Mouse (Mus musculus) stomach, embryonic 16.5 days (tissue): Measurements from ENCODE around the gene Mcidas. TPM values are rescaled to one million over a fixed set of nuclear protein-coding genes. Genes with fewer than 3 reads are reported as not detected.
A peak's percentile ranks its signal among the peaks of the same experiment; 100 is the strongest.
"Not testable (repeated sequence)": the region's sequence is repeated elsewhere in the genome, so short reads cannot be mapped to it uniquely, and the experiment has no call there.

Source experiments
- ATAC-seq: fragments of 200-750 bp; cut with Nextera tagmentation; 2 replicates; pipeline ENCODE4 v1.8.0; 2017; ENCODE audit warnings: moderate number of reproducible peaks, moderate TSS enrichment; ENCODE audit not compliant: insufficient read depth, low FRiP score
- H3K27ac ChIP-seq: fragments of 300-500 bp; sonication (generic); 2 replicates; pipeline ENCODE4 v1.5.1; 2014; ENCODE audit warnings: low read length
- H3K27me3 ChIP-seq: fragments of 300-500 bp; sonication (generic); 2 replicates; pipeline ENCODE4 v1.6.1; 2014; ENCODE audit warnings: low read length, control low read depth, mixed read lengths; ENCODE audit not compliant: control insufficient read depth, insufficient read depth
- H3K36me3 ChIP-seq: fragments of 300-500 bp; sonication (generic); 2 replicates; pipeline ENCODE4 v1.6.1; 2014; ENCODE audit warnings: low read length; ENCODE audit not compliant: control insufficient read depth, insufficient read depth
- H3K4me1 ChIP-seq: fragments of 300-500 bp; sonication (generic); 2 replicates; pipeline ENCODE4 v1.6.1; 2014; ENCODE audit warnings: low read length, control low read depth, mixed read lengths; ENCODE audit not compliant: control insufficient read depth, insufficient read depth
- H3K4me2 ChIP-seq: fragments of 300-500 bp; sonication (generic); 2 replicates; pipeline ENCODE4 v1.6.1; 2014; ENCODE audit warnings: low read depth, low read length, mixed read lengths
- H3K4me3 ChIP-seq: fragments of 300-500 bp; sonication (generic); replicated peaks from 2 replicates; pipeline ENCODE4 v1.5.1; 2014; ENCODE audit warnings: mild to moderate bottlenecking, low read length
- H3K9ac ChIP-seq: fragments of 300-500 bp; sonication (generic); 2 replicates; pipeline ENCODE4 v1.6.1; 2014; ENCODE audit warnings: low read length
- H3K9me3 ChIP-seq: fragments of 300-500 bp; sonication (generic); replicated peaks from 2 replicates; pipeline ENCODE4 v1.6.1; 2016; ENCODE audit warnings: low read length, control low read depth; ENCODE audit not compliant: control insufficient read depth
- WGBS: fragments of 180-500 bp; shearing (Covaris S2); extraction: QIAGEN DNeasy Blood & Tissue Kit; methylation state at CpG from one replicate; pipeline ENCODE4 v1.1.7; 2014; 5-methylcytosine and 5-hydroxymethylcytosine counted together
- polyA plus RNA-seq: library from polyadenylated mRNA; unstranded; fragments of >200 nt; fragmentation: Nextera tagmentation; extraction: Ambion mirVana; gene quantifications from 2 replicates; pipeline ENCODE4 v1.2.1, GENCODE M21; 2015

Gene Mcidas
- polyA plus RNA-seq, 1 experiment from 2014 or later: 0.21 TPM

DNA sequence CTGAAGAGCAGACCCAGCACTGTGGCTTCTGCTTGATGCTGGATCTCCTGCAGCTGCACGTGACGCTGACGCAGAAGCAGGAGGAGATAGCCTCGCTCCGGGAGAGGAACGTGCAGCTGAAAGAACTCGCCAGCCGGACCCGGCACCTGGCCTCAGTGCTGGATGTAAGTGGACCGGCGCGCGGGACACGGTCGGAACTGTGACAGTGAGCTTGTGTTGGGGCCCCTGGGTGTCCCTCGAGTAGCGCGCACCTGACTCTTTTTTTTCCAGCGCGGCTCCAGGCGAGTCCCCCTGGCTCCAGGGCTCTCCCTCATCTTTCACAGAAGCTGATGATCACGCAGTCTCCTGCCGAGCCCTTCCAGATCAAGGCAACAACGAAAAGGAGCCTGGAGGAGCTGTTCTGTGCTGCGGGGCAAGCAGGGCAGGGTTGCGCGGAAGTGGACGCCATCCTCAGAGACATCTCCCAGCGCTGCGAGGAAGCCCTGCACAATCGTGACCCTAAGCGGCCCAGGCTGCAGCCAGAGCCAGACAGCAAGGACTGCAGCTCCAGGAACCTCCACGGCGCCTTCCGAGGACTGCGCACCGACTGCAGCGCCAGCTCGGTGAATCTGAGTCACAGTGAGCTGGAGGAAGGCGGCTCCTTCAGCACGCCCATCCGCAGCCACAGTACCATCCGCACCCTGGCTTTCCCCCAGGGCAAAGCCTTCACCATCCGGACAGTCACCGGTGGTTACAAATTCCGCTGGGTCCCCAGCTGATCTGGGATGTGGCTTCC, 5.0 kb downstream of the Mcidas start:
- H3K27me3 ChIP-seq: peaks cover 51% of the 10 kb centered on the region
- peak overlapping the region; percentile 67 for H3K9ac ChIP-seq
- H3K4me1 ChIP-seq: peaks cover 10% of the 10 kb centered on the region
- no peaks in the 10 kb centered on the region for H3K9me3 ChIP-seq
- WGBS: under 1% methylated on average over 46 of the region's 46 CpGs
- 0 out of 2 replicates have a peak, but pooled peaks have one; percentile 12 for ATAC-seq
- peak overlapping the region; percentile 43 for H3K27ac ChIP-seq
- H3K4me2 ChIP-seq: peak overlapping the region; percentile 92
- H3K36me3 ChIP-seq: no peaks in the 10 kb centered on the region
- peak overlapping the region; percentile 52 for H3K4me3 ChIP-seq

GRCm38 (mm10) chr13:113000090-113000489, 6.4 kb downstream of the Mcidas start:
- no peak overlapping the region for H3K4me2 ChIP-seq
- no peak overlapping the region for H3K4me3 ChIP-seq
- H3K9ac ChIP-seq: no peak overlapping the region
- H3K27me3 ChIP-seq: peaks cover 37% of the 10 kb centered on the region
- no peaks in the 10 kb centered on the region for H3K36me3 ChIP-seq
- 0 out of 2 replicates have a peak, but pooled peaks cover 2% of the 10 kb centered on the region for H3K4me1 ChIP-seq
- 56% methylated on average over 3 of the region's 3 CpGs for WGBS
- no peaks in the 10 kb centered on the region for H3K9me3 ChIP-seq
- H3K27ac ChIP-seq: peak overlapping the region; percentile 80
- peak; percentile 49; the same call in 1 of the 2 replicates for ATAC-seq

GRCm38 (mm10) chr13:113000576-113001318, 7.1 kb downstream of the Mcidas start:
- peaks cover 32% of the 10 kb centered on the region for H3K27me3 ChIP-seq
- WGBS: 49% methylated on average over 9 of the region's 9 CpGs
- H3K27ac ChIP-seq: peak overlapping the region; percentile 80
- H3K4me2 ChIP-seq: 0 out of 2 replicates have a peak overlapping the region, but pooled peaks have one; percentile 19
- H3K9me3 ChIP-seq: no peaks in the 10 kb centered on the region
- ATAC-seq: peak; percentile 97
- H3K9ac ChIP-seq: no peak overlapping the region
- no peak overlapping the region for H3K4me3 ChIP-seq
- H3K36me3 ChIP-seq: no peaks in the 10 kb centered on the region
- 0 out of 2 replicates have a peak, but pooled peaks cover 2% of the 10 kb centered on the region for H3K4me1 ChIP-seq

GRCm38 (mm10) chr13:113012683-113013082, 19.0 kb downstream of the Mcidas start:
- no peak overlapping the region for H3K9ac ChIP-seq
- peak overlapping the region; percentile 47 for H3K4me2 ChIP-seq
- H3K27me3 ChIP-seq: no peaks in the 10 kb centered on the region
- no peak overlapping the region; the same call in 1 of the 2 replicates for H3K4me3 ChIP-seq
- no peaks in the 10 kb centered on the region for H3K4me1 ChIP-seq
- H3K9me3 ChIP-seq: no peaks in the 10 kb centered on the region
- no peaks in the 10 kb centered on the region for H3K36me3 ChIP-seq
- H3K27ac ChIP-seq: no peak overlapping the region
- WGBS: 80% methylated on average over 6 of the region's 6 CpGs
- no peak for ATAC-seq

- H3K36me3 ChIP-seq, H3K4me1 ChIP-seq, H3K9me3 ChIP-seq, H3K27me3 ChIP-seq, ATAC-seq, H3K27ac ChIP-seq: not testable (repeated sequence)
- Histone ChIP-seq H3K4me3 (peak overlapping the region; percentile 34), H3K4me2 (peak overlapping the region; percentile 47), H3K9ac (peak overlapping the region; percentile 3; the same call in 1 of the 2 replicates)
- WGBS: 35% methylated on average over 18 of the region's 20 CpGs
Measured at GRCm38 (mm10) chr13:113013174-113013953, 19.7 kb downstream of the Mcidas start.

DNA sequence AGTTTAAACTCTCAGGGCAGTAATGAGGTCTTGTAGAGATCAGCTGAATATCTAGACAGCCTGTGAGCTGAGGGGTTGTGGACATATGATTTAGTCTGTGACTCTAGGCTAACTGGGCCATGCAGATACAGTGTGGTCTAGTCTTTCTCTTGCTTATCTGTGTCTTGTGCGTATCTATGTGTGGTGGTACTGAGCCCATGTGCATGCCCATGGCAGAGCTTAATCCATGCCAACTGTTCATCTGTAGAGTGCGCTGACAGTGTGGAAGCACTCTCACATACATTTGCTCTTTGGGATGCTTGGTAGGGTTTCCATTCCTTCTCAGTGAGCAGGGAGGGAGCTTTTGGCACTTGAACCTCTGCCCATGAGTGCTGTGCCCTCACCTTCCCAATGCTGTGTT, 27.9 kb downstream of the Mcidas start:
- no peak overlapping the region for H3K9ac ChIP-seq
- no peaks in the 10 kb centered on the region for H3K9me3 ChIP-seq
- no peaks in the 10 kb centered on the region for H3K36me3 ChIP-seq
- H3K4me2 ChIP-seq: no peak overlapping the region
- no peak overlapping the region for H3K27ac ChIP-seq
- no peak overlapping the region for H3K4me3 ChIP-seq
- H3K4me1 ChIP-seq: 0 out of 2 replicates have a peak, but pooled peaks cover 3% of the 10 kb centered on the region
- WGBS: 88% methylated on average over 2 of the region's 2 CpGs
- no peaks in the 10 kb centered on the region for H3K27me3 ChIP-seq
- no peak for ATAC-seq

- no peaks in the 10 kb centered on the region for H3K27me3 ChIP-seq
- no peaks in the 10 kb centered on the region for H3K36me3 ChIP-seq
- H3K4me1 ChIP-seq: 0 out of 2 replicates have a peak, but pooled peaks cover 3% of the 10 kb centered on the region
- H3K27ac ChIP-seq: no peak overlapping the region
- H3K9ac ChIP-seq: no peak overlapping the region
- 74% methylated on average over 8 of the region's 8 CpGs for WGBS
- H3K4me3 ChIP-seq: no peak overlapping the region
- ATAC-seq: no peak
- H3K4me2 ChIP-seq: no peak overlapping the region
- no peaks in the 10 kb centered on the region for H3K9me3 ChIP-seq
Measured at GRCm38 (mm10) chr13:113022467-113022866, 28.8 kb downstream of the Mcidas start.

GRCm38 (mm10) chr13:113023274-113024143, 29.9 kb downstream of the Mcidas start:
- Histone ChIP-seq H3K4me3 (no peak overlapping the region), H3K4me1 (0 out of 2 replicates have a peak, but pooled peaks cover 3% of the 10 kb centered on the region), H3K27ac (no peak overlapping the region), H3K27me3 (no peaks in the 10 kb centered on the region; the same call in 1 of the 2 replicates), H3K4me2 (no peak overlapping the region), H3K9me3 (no peaks in the 10 kb centered on the region), H3K9ac (no peak overlapping the region), H3K36me3 (no peaks in the 10 kb centered on the region)
- no peak for ATAC-seq
- 65% methylated on average over 17 of the region's 17 CpGs for WGBS
